Mouse (Mus musculus): ENCODE results near the gene Cacna1g. TPM values are rescaled to one million over a fixed set of nuclear protein-coding genes. Genes with fewer than 3 reads are reported as not detected.

The Cacna1g gene
- polyA plus RNA-seq, 1 experiment from 2014 or later, result 10.3 TPM

DNA sequence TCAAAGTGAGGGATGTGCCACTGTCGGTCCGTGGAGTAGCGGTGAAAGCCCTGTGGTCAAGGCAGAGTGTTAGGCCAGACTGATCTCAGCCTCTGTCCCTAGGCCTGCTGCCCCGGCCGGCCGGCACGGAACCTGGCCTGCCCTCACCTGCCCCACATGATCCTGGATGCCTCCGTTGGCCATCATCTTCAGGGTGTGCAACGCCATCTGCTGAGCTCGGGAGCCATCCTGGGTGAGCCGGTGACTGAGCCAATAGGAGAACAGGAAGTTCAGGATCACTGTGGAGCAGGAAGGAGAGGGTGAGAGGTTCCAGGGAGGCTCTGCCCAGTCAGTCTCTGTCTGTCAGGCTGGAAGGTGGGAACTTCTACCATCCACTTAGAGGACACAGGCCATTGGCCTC lies 9.4 kb upstream of the Cacna1g start:
- no peak overlapping the region for H3K4me2 ChIP-seq (replicated peaks; ENCODE audit: low read depth, low read length)
- no peak overlapping the region for H3K27ac ChIP-seq (ENCODE audit: low read length)
- H3K36me3 ChIP-seq (ENCODE audit: insufficient read depth, low read length), result no peaks in the 10 kb centered on the region
- WGBS, result 76% methylated on average over 11 of the region's 11 CpGs
- H3K4me3 ChIP-seq (ENCODE audit: low read length), result no peak overlapping the region
- no peaks in the 10 kb centered on the region for H3K9me3 ChIP-seq (ENCODE audit: low read length)
- no peak overlapping the region for H3K9ac ChIP-seq (replicated peaks; ENCODE audit: low read length)
- no peaks in the 10 kb centered on the region; the same call in 1 of the 2 replicates for H3K27me3 ChIP-seq (ENCODE audit: insufficient read depth, low read length)
- ATAC-seq (ENCODE audit: low FRiP score, low TSS enrichment), result peak; percentile 10; the same call in 1 of the 2 replicates
- H3K4me1 ChIP-seq (ENCODE audit: insufficient read depth, low read length), result no peaks in the 10 kb centered on the region

DNA sequence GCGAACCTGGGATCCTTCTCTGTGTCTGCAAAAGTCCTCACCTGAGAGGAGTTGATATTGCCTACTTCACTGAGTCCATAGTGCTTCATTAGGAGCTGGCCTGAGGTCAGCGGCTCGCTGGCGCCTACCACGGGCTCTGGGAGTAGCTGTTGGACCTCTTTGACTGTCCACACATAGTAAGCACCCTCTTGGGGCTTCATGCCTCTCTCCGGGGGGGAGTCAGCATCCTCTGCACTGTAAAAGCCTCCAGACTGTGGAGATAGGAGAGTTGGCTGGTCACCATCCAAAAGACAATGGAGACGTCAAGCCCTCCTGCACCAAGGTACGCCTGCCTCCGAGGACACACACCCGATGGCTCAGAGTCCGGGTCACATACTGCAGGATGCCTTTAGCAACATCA lies 8.7 kb upstream of the Cacna1g start:
- Histone ChIP-seq H3K36me3 (ENCODE audit: insufficient read depth, low read length) (no peaks in the 10 kb centered on the region), H3K27ac (ENCODE audit: low read length) (no peak overlapping the region), H3K27me3 (ENCODE audit: insufficient read depth, low read length) (peaks cover 2% of the 10 kb centered on the region), H3K4me3 (ENCODE audit: low read length) (no peak overlapping the region), H3K4me2 (replicated peaks; ENCODE audit: low read depth, low read length) (no peak overlapping the region), H3K9me3 (ENCODE audit: low read length) (no peaks in the 10 kb centered on the region), H3K4me1 (ENCODE audit: insufficient read depth, low read length) (no peaks in the 10 kb centered on the region), H3K9ac (replicated peaks; ENCODE audit: low read length) (no peak overlapping the region)
- ATAC-seq (ENCODE audit: low FRiP score, low TSS enrichment), result no peak
- WGBS, result 89% methylated on average over 11 of the region's 11 CpGs

DNA sequence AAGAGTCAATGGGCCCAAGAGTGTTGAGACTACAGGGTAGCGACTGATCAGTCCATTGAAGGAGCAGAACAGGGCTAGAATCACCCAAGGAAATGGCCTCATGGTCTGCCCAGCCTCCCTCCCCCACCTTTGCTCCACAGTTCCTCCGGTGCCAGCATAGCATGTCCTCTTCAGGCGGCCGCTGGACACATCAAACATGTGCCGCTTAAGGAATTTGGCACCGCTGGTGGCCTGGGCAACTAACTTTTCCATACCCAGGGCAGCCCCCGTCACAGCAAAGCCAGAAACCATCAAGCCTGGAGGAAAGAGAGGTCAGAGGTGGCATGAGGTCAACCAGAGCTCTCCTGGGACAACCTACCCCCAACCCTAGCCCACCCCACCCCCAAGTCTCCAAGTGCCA lies 8.0 kb upstream of the Cacna1g start:
- no peak overlapping the region for H3K4me3 ChIP-seq (ENCODE audit: low read length)
- H3K27ac ChIP-seq (ENCODE audit: low read length), result no peak overlapping the region
- H3K9me3 ChIP-seq (ENCODE audit: low read length), result no peaks in the 10 kb centered on the region
- peaks cover 5% of the 10 kb centered on the region for H3K27me3 ChIP-seq (ENCODE audit: insufficient read depth, low read length)
- H3K4me1 ChIP-seq (ENCODE audit: insufficient read depth, low read length), result no peaks in the 10 kb centered on the region
- 95% methylated on average over 7 of the region's 7 CpGs for WGBS
- H3K36me3 ChIP-seq (ENCODE audit: insufficient read depth, low read length), result no peaks in the 10 kb centered on the region
- no peak overlapping the region for H3K4me2 ChIP-seq (replicated peaks; ENCODE audit: low read depth, low read length)
- ATAC-seq (ENCODE audit: low FRiP score, low TSS enrichment), result no peak
- H3K9ac ChIP-seq (replicated peaks; ENCODE audit: low read length), result no peak overlapping the region

GRCm38 (mm10) chr11:94480382-94480781 lies 6.4 kb upstream of the Cacna1g start:
- WGBS, result 93% methylated on average over 9 of the region's 9 CpGs
- no peak overlapping the region for H3K27ac ChIP-seq (ENCODE audit: low read length)
- peaks cover 10% of the 10 kb centered on the region for H3K27me3 ChIP-seq (ENCODE audit: insufficient read depth, low read length)
- peaks cover 6% of the 10 kb centered on the region for H3K4me1 ChIP-seq (ENCODE audit: insufficient read depth, low read length)
- H3K36me3 ChIP-seq (ENCODE audit: insufficient read depth, low read length), result no peaks in the 10 kb centered on the region
- H3K4me2 ChIP-seq (replicated peaks; ENCODE audit: low read depth, low read length), result no peak overlapping the region
- no peaks in the 10 kb centered on the region for H3K9me3 ChIP-seq (ENCODE audit: low read length)
- no peak for ATAC-seq (ENCODE audit: low FRiP score, low TSS enrichment)
- H3K9ac ChIP-seq (replicated peaks; ENCODE audit: low read length), result no peak overlapping the region
- no peak overlapping the region for H3K4me3 ChIP-seq (ENCODE audit: low read length)

- 79% methylated on average over 6 of the region's 6 CpGs for WGBS
- Histone ChIP-seq H3K9ac (replicated peaks; ENCODE audit: low read length) (no peak overlapping the region), H3K27ac (ENCODE audit: low read length) (no peak overlapping the region), H3K9me3 (ENCODE audit: low read length) (no peaks in the 10 kb centered on the region), H3K36me3 (ENCODE audit: insufficient read depth, low read length) (no peaks in the 10 kb centered on the region), H3K27me3 (ENCODE audit: insufficient read depth, low read length) (peaks cover 21% of the 10 kb centered on the region), H3K4me1 (ENCODE audit: insufficient read depth, low read length) (peaks cover 28% of the 10 kb centered on the region), H3K4me2 (replicated peaks; ENCODE audit: low read depth, low read length) (no peak overlapping the region), H3K4me3 (ENCODE audit: low read length) (no peak overlapping the region)
- no peak for ATAC-seq (ENCODE audit: low FRiP score, low TSS enrichment)
Measured at GRCm38 (mm10) chr11:94477651-94478050, 3.7 kb upstream of the Cacna1g start.

- H3K4me3 ChIP-seq (ENCODE audit: low read length), result no peak overlapping the region
- H3K27ac ChIP-seq (ENCODE audit: low read length), result no peak overlapping the region
- no peak overlapping the region for H3K9ac ChIP-seq (replicated peaks; ENCODE audit: low read length)
- WGBS, result 16% methylated on average over 11 of the region's 11 CpGs
- H3K4me2 ChIP-seq (replicated peaks; ENCODE audit: low read depth, low read length), result no peak overlapping the region
- no peak for ATAC-seq (ENCODE audit: low FRiP score, low TSS enrichment)
- H3K36me3 ChIP-seq (ENCODE audit: insufficient read depth, low read length), result no peaks in the 10 kb centered on the region
- H3K27me3 ChIP-seq (ENCODE audit: insufficient read depth, low read length), result peaks cover 27% of the 10 kb centered on the region
- H3K9me3 ChIP-seq (ENCODE audit: low read length), result no peaks in the 10 kb centered on the region
- peaks cover 48% of the 10 kb centered on the region for H3K4me1 ChIP-seq (ENCODE audit: insufficient read depth, low read length)
Measured at GRCm38 (mm10) chr11:94475722-94476121, 1.7 kb upstream of the Cacna1g start.

- Histone ChIP-seq H3K4me1 (ENCODE audit: insufficient read depth, low read length) (peaks cover 60% of the 10 kb centered on the region), H3K27ac (ENCODE audit: low read length) (no peak overlapping the region), H3K27me3 (ENCODE audit: insufficient read depth, low read length) (peaks cover 27% of the 10 kb centered on the region), H3K9me3 (ENCODE audit: low read length) (no peaks in the 10 kb centered on the region), H3K36me3 (ENCODE audit: insufficient read depth, low read length) (no peaks in the 10 kb centered on the region), H3K4me3 (ENCODE audit: low read length) (peak overlapping the region; percentile 77), H3K4me2 (replicated peaks; ENCODE audit: low read depth, low read length) (peak overlapping the region; percentile 98), H3K9ac (replicated peaks; ENCODE audit: low read length) (no peak overlapping the region)
- 2% methylated on average over 11 of the region's 11 CpGs for WGBS
- peak; percentile 5; the same call in 1 of the 2 replicates for ATAC-seq (ENCODE audit: low FRiP score, low TSS enrichment)
Measured at GRCm38 (mm10) chr11:94474544-94474910, 529 bp upstream of the Cacna1g start.

DNA sequence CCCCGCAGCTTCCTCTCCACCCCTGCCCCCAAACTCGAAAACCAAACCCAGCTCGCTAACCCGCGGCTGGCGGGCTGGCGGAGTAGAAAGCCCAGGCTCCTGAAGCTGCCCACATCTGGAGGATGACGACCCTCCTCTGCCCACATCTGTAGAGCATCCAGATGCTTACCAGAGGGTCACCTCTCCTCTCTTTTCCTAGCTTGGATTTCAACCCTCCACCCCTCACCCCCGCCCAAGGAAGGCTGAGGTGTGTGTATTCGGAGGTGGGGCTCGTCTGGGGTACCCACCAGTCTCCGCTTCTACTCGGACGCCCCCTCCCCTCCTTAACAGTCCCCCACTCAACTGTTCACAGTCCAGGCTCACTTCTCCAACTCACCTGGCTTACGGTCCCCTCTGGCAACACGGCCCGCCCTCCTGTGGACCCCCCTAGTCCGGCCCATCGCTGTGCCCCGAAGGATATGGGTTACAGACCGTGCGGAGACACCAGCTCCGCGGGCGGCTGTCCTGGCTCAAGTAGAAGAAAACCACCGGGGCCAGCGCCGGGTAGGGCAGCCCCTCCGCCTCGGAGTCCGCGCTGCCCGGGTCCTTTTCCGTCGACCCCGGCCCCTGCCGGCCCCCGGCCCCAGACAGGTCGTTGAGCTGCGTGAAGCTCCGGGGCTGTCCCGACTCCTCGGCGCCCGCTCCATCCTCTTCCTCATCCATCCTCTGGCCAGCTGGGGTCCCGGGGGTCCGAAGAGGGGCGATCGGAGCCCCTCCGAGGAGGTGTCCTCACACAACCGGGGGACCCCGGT lies 887 bp downstream of the Cacna1g start:
- Histone ChIP-seq H3K4me3 (ENCODE audit: low read length) (peak overlapping the region; percentile 77), H3K27ac (ENCODE audit: low read length) (peak overlapping the region; percentile 84), H3K9ac (replicated peaks; ENCODE audit: low read length) (peak overlapping the region; percentile 81), H3K4me1 (ENCODE audit: insufficient read depth, low read length) (peaks cover 73% of the 10 kb centered on the region), H3K27me3 (ENCODE audit: insufficient read depth, low read length) (peaks cover 27% of the 10 kb centered on the region), H3K9me3 (ENCODE audit: low read length) (no peaks in the 10 kb centered on the region), H3K4me2 (replicated peaks; ENCODE audit: low read depth, low read length) (peak overlapping the region; percentile 98), H3K36me3 (ENCODE audit: insufficient read depth, low read length) (no peaks in the 10 kb centered on the region)
- no peak for ATAC-seq (ENCODE audit: low FRiP score, low TSS enrichment)
- WGBS, result under 1% methylated on average over 42 of the region's 52 CpGs

- 0% methylated on average over 15 of the region's 15 CpGs for WGBS
- H3K4me1 ChIP-seq (ENCODE audit: insufficient read depth, low read length), result peaks cover 78% of the 10 kb centered on the region
Measured at GRCm38 (mm10) chr11:94472585-94472915, 1.4 kb downstream of the Cacna1g start.

More at GRCm38 (mm10) chr11:94472585-94472915, 1.4 kb downstream of the Cacna1g start:
- Histone ChIP-seq H3K4me2 (replicated peaks; ENCODE audit: low read depth, low read length) (peak overlapping the region; percentile 98), H3K27ac (ENCODE audit: low read length) (0 out of 2 replicates have a peak overlapping the region, but pooled peaks have one; percentile 84), H3K9me3 (ENCODE audit: low read length) (no peaks in the 10 kb centered on the region), H3K4me3 (ENCODE audit: low read length) (peak overlapping the region; percentile 77), H3K9ac (replicated peaks; ENCODE audit: low read length) (peak overlapping the region; percentile 81), H3K36me3 (ENCODE audit: insufficient read depth, low read length) (no peaks in the 10 kb centered on the region), H3K27me3 (ENCODE audit: insufficient read depth, low read length) (peaks cover 24% of the 10 kb centered on the region)
- ATAC-seq (ENCODE audit: low FRiP score, low TSS enrichment), result no peak

All from kidney, embryonic 16.5 days (tissue).